10 mouse cellular contexts compared by ENCODE assay signal in genomic region chr14:60655941-60656700, GRCm38 (mm10). TPM values are rescaled to one million over a fixed set of nuclear protein-coding genes. Genes with fewer than 3 reads are reported as not detected.
DNase-seq lines count a peak whose midpoint lies in the region; ATAC-seq and TF ChIP-seq lines count a peak whose summit lies in the region.
"Had no signal": no experiment of that assay in that cellular context is flagged by ENCODE, and none has a peak within 500 bp of the region (broad histone marks: within the 10 kb centered on the region; RNA-seq: fewer than 3 reads in every experiment).

No protein-coding gene starts in this region.

- no peaks in the 10 kb centered on the region for H3K9me3 ChIP-seq in neural tube, embryonic 13.5 days
- H3K9me3 ChIP-seq in midbrain, postnatal 0 days (ENCODE audit: low read length), result no peaks in the 10 kb centered on the region
- H3K9me3 ChIP-seq in limb, embryonic 10.5 days (replicated peaks), result no peaks in the 10 kb centered on the region

- no peak for DNase-seq in neural tube, embryonic 10.5 days (ENCODE audit: extremely low spot score, low spot score)
- DNase-seq in frontal cortex, postnatal 10 days (ENCODE audit: low spot score in 2 of 2), result peak; percentile 34 to 46
- peak; percentile 92 for DNase-seq in kidney, adult 11 months
- peak; percentile 62 to 72 for DNase-seq in left cerebral cortex, adult 2 months (ENCODE audit: extremely low spot score in 1 of 2, low spot score in 2 of 2)
- DNase-seq in midbrain, postnatal 0 days (ENCODE audit: low spot score), result peak; percentile 80
- DNase-seq in thymus, postnatal 25 days, result no peak
- no peak for DNase-seq in limb, embryonic 10.5 days (ENCODE audit: low spot score)

- intact Hi-C loops in left cerebral cortex, adult 2 months (cut with DNase I), result loop anchor here (2.0 kb wide), 1 partner anchor 101 kb away; no protein-coding TSS in a partner anchor

- no peak overlapping the region for H3K9ac ChIP-seq in neural tube, embryonic 13.5 days
- no peak overlapping the region for H3K9ac ChIP-seq in midbrain, postnatal 0 days (replicated peaks; ENCODE audit: low read length, poor library complexity, severe bottlenecking)

- H3K4me2 ChIP-seq in neural tube, embryonic 13.5 days, result no peak overlapping the region
- H3K4me2 ChIP-seq in midbrain, postnatal 0 days (ENCODE audit: low read depth, low read length, poor library complexity, severe bottlenecking), result no peak overlapping the region

- no peak for ATAC-seq in neural tube, embryonic 13.5 days (ENCODE audit: low read depth)
- ATAC-seq in midbrain, postnatal 0 days (ENCODE audit: low FRiP score), result no peak

- H3K4me3 ChIP-seq in neural tube, embryonic 13.5 days, result no peak overlapping the region
- H3K4me3 ChIP-seq in left cerebral cortex, adult 2 months, result no peak overlapping the region
- H3K4me3 ChIP-seq in midbrain, postnatal 0 days (ENCODE audit: low read depth, low read length), result no peak overlapping the region
- H3K4me3 ChIP-seq in limb, embryonic 10.5 days, result no peak overlapping the region
- H3K4me3 ChIP-seq: erythroblast, embryonic 14.5 days; myocyte had no signal

- H3K4me1 ChIP-seq in neural tube, embryonic 13.5 days (replicated peaks), result peaks cover 36% of the 10 kb centered on the region
- H3K4me1 ChIP-seq in midbrain, postnatal 0 days (ENCODE audit: insufficient read depth, low read length), result no peaks in the 10 kb centered on the region
- H3K4me1 ChIP-seq in limb, embryonic 10.5 days, result peaks cover 10% of the 10 kb centered on the region; the same call in 1 of the 2 replicates

- no peak for TF ChIP-seq CTCF in left cerebral cortex, adult 2 months (IDR thresholded peaks at IDR 0.05)
- no peak for TF ChIP-seq CTCF in midbrain, postnatal 0 days (IDR thresholded peaks at IDR 0.05)

- H3K36me3 ChIP-seq in neural tube, embryonic 13.5 days, result no peaks in the 10 kb centered on the region
- H3K36me3 ChIP-seq in midbrain, postnatal 0 days (ENCODE audit: insufficient read depth, low read length), result no peaks in the 10 kb centered on the region
- no peaks in the 10 kb centered on the region for H3K36me3 ChIP-seq in limb, embryonic 10.5 days

- no peaks in the 10 kb centered on the region for H3K27me3 ChIP-seq in neural tube, embryonic 13.5 days
- no peaks in the 10 kb centered on the region for H3K27me3 ChIP-seq in midbrain, postnatal 0 days (ENCODE audit: insufficient read depth, low read length)
- no peaks in the 10 kb centered on the region for H3K27me3 ChIP-seq in limb, embryonic 10.5 days (ENCODE audit: low read depth, poor library complexity, severe bottlenecking)

- H3K27ac ChIP-seq in neural tube, embryonic 13.5 days (replicated peaks), result peak overlapping the region; percentile 39
- no peak overlapping the region for H3K27ac ChIP-seq in left cerebral cortex, adult 2 months
- no peak overlapping the region for H3K27ac ChIP-seq in midbrain, postnatal 0 days (ENCODE audit: low read depth, low read length)
- no peak overlapping the region for H3K27ac ChIP-seq in limb, embryonic 10.5 days

- 73% methylated on average over 15 of the region's 15 CpGs for WGBS in neural tube, embryonic 13.5 days
- 75% methylated on average over 15 of the region's 15 CpGs for WGBS in midbrain, postnatal 0 days
- WGBS in limb, embryonic 10.5 days, result 90% methylated on average over 15 of the region's 15 CpGs

RNA-seq across cellular contexts. Expression of gene Spata13, which starts 22.3 kb away (rescaled TPM):
- 22.2 and 25.6 TPM in 2 replicates for polyA plus RNA-seq in neural tube, embryonic 13.5 days (2015; fragmentation: Nextera tagmentation; extraction: Ambion mirVana)
- 10 to 100 TPM; 15.4 to 23.7 TPM for total RNA-seq in left cerebral cortex, adult 2 months (2021)
- total RNA-seq in midbrain, postnatal 0 days (2014; rRNA removed), result 28.0 and 33.0 TPM in 2 replicates
- 9.0 and 12.4 TPM in 2 replicates for polyA plus RNA-seq in midbrain, postnatal 0 days (2015; fragmentation: Nextera tagmentation; extraction: Ambion mirVana)
- 12.5 and 14.0 TPM in 2 replicates for polyA plus RNA-seq in limb, embryonic 10.5 days (2016; fragmentation: Nextera tagmentation; extraction: Ambion mirVana)

Comparison
In these comparisons a context has a peak if more than half of its experiments do, and no peak if none do; other contexts are left out.
1. DNase-seq: peak in frontal cortex, postnatal 10 days (2 of 2), kidney, adult 11 months (single experiment), left cerebral cortex, adult 2 months (2 of 2) and midbrain, postnatal 0 days (single experiment); none in neural tube, embryonic 10.5 days (single experiment), thymus, postnatal 25 days (single experiment) and limb, embryonic 10.5 days (single experiment).